Mouse (Mus musculus) urinary bladder, postnatal 25 days (tissue): Measurements from ENCODE around the gene Cables2.

Experiments used
- DNase-seq: peaks from one replicate; pipeline ENCODE4 v3.0.0; 2022; ENCODE audit warnings: low spot score

Gene Cables2

GRCm38 (mm10) chr2:180225762-180226378 is 47.4 kb downstream of the Cables2 start, which contains the start of gene Lama5:
Gene Lama5 (minus strand): TSS chr2:180225859.
- peak; percentile 71 for DNase-seq

DNA sequence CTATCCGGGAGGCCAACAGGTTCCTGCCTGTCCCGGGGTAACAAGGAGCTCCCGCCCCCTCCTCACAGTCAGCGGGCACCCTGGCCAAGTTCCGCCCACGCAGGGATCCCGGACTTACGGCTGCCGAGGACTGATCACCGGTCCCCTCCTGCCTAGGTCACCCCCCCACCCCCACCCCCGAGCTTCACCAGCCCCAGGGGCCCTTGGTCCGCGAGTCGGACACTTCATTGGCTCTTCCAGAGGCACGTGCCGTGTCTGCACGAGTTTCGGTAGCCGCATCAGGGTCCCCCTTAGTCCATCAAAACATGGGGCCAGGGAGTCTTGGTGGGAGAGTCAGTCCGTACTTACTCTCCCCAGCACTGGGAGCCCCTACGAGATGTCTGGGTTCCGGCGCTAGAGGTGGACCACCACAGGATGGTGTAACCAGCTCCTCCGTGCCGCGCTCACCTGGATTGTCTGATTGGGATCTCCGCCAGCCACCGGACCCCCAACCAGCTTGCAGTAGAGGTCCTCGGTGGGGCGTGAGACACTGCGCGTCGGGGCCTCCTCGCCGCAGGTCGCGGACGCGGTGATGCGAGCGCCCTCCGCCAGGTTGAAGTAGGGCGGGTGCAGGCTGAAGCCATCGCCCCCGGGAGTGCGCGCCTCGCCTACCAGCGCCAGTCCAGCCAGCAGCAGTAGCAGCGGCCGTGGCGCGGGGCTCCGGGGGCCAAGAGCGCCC is 48.1 kb downstream of the Cables2 start:
- DNase-seq, result no peak

DNA sequence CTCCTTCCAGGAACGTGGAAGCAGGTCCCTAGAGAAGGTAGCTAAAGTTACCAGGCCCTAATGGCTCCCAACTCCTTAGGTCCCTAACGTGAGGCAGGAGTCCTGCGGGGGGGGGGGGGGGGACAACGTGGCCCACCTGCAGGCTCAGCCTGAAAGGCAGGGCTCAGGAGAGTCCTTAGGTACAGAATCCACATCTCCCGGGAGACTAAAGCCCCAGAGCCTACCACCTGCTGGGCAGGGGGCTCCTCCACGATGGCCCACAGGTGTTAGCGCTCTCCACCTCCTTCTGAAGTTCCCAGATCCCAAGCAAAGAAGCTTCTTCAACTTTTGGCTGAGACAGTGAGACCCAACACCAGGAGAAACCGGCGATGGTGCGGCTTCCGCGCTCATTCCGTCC is 48.7 kb downstream of the Cables2 start:
- DNase-seq, result no peak

DNA sequence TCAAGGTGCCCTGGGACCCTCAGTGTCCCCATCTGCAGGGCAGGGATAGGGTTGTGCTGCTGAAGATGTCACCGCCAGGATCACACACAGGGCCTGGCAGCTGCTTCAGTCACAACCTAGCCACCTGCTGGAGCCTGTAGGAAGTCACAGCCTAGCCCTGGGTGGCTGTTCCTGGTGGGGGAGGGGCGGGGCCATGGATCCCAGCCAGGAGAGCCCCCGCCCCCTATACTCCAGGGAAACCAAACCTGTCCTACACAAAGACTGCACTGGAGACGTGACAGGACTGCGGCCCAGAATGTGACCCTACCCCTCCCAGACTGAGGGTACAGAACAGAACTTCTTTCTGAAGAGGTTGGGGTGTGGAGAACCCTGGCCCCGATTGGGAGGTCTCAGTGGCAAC is 51.0 kb downstream of the Cables2 start:
- peak; percentile 59 for DNase-seq

DNA sequence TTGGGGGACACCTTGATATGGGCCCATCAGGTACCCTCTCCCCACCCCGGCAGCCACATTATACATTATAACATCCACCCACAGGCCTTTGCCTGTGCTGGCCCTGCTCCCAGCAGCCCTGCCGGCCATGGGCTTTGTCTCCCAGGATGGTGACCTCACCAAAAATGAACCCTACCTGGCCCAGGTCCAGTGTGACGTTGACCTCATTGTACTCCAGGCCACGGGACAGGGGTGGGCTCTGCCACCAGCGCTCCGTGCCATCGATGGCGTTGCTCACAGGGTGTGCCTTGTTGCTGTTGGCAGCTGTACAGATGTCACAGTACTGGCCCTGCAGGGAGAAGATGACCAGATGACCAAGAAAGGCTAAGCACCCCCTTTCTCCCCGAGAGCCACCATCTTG is 52.2 kb downstream of the Cables2 start:
- no peak for DNase-seq

DNA sequence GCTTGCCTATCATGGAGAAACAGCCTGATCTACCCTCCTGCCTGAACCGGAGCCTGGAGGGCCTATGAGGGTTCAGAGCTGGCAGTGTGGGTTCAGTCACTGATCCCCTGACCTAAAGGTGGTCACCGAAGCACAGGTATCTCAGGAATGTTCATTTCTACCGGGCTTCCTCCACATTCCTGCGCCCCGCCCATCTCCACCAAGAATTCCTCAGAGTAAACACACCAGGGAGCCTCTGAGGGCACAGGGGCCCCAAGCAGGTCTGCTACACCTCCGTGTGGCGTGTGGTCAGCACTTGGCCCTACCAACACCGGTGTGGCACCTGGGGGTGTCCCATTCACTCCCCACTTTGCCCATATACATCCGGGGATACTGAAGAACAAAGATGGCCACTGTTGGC is 53.1 kb downstream of the Cables2 start:
- DNase-seq, result no peak

DNA sequence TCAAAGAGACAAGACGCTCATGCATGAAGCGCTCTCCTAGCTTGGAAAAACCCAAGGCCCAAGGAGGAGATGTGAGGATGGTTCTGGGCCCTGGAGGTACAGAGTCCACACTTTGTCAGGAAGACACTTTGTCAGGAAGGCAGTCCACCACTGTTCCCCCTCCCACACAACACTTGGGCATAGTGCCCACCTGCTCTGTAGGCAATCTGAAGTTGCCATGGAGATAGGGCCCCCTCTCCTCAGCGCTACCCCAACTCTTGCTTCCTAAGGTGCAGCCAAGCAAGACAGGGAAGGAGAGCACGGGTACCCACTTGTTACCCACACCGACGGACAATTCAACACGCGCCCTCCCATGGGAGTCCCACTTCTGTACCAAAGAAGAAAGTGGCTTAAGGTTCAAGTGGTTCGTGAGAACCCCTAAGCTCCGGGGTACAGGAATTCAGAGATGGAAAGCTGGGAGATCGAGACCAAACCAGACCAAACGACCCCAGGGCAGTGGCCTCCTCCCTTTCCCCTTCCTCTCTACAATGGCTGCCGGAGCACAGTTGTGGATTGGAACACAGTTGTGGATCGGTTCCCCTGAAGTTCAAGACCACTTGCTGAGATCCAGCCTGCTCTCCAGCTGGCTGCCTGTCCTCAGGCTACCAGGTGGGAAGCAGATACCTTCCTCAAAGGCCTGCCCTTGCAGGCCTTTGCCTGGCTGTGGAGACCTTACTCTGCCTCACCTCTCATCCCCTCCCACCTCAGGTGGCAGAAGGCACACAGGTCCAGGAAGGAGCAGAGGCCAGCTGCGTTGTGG is 54.0 kb downstream of the Cables2 start:
- no peak for DNase-seq

DNA sequence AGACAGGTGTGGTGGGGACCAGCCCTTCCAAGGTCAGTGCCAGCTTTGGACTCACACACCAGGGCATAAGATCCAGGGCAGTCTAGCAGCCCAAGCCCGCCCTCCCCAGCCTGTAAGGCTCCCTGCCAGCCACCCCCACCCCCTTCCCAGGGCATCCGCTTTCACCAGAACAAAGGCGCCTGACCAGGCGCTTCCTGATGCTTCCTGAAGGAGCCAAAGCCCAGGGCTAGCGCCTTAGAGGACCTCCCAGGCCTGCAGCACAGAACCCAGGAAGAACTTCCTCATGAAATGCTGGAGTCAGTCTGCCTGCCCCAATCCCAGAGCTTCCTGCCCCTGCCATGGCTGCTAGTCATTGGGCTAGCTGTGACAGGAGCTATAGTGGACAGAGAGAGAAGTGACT is 54.6 kb downstream of the Cables2 start:
- no peak for DNase-seq

- no peak for DNase-seq
These were observed 55.1 kb downstream of the Cables2 start for GRCm38 (mm10) chr2:180218241-180218640.

DNA sequence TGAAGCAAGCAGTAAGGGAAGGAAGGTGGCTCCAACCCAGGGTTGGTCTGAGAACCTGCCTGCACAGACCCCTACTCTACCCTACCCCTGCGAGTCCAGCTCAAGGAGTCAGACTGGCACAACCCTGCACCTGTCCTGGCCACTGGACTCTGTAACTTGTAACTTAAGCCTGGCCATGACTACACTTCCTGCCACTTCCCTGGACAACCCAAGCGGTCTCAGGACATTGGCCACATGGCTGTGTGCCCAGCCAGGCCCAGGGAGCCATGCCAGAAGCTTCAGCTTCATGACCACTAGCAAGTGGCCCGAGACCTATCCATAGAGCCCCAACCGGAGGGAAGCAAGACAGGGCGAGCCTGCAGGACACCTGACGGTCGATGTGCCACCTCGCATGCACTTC is 55.7 kb downstream of the Cables2 start:
- DNase-seq, result no peak

DNA sequence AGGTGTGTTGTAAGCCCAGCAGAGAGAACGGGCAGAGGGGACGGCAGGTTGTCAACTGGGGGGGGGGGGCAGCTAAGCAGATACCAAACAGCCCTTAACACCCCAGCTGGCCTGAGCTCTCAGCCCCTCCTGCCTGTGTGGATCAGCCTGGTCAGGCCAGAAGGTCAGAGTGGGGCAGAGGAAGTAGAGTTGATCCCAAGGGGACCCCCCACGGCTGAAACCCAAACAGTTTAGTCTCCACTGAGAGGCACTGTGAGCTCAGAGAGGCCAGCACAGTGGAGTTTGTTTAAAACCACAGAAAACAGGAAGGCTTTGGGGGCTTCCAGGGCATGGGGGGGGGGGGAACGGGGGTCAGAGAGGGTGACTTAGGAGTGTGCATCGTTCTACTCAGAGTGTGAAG is 56.4 kb downstream of the Cables2 start:
- no peak for DNase-seq

DNA sequence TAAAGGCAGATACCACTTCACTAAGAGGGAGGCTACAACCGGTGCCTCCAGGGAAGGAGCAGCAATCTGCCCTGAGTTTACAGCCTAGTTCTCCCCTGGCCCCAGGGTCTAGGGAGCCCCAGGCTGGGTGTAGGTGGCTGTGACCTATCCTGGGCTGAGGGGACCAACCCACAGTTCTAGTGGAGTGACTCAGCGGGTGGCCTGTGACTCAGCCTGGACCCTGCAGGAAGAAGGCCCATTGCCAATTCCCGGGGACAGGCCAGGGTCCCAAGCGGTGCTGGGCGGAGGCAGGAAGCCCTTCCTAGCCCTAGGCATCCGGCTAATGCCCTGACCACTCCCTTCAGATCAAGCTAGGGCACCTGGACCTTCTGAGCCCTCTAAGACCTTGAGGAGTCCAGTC is 57.3 kb downstream of the Cables2 start:
- DNase-seq, result no peak

- no peak for DNase-seq
These were observed 58.3 kb downstream of the Cables2 start for GRCm38 (mm10) chr2:180215011-180215461.

GRCm38 (mm10) chr2:180214352-180214978 is 58.8 kb downstream of the Cables2 start:
- no peak for DNase-seq

DNA sequence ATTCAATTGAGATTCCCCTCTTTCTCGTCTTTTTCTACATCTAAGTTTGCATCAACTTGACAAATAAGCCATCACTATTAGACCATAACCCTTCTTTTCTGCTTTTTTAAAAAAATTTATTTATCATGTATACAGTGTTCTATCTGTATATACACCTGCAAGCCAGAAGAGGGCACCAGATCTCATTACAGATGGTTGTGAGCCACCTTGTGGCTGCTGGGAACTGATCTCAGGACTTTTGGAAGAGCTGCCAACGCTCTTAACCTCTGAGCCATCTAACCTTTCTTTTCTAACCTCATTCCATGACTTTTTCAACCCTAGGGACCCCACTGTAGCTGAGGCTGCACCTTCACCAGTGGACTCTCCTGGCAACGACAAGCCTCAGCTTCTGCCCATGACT is 61.0 kb downstream of the Cables2 start:
- DNase-seq, result no peak

- no peak for DNase-seq
These were observed 64.3 kb downstream of the Cables2 start for GRCm38 (mm10) chr2:180208976-180209375.
